In genomic region chr11:60810046-60810965, GRCm38 (mm10) we compare ENCODE assay signal across 8 mouse cellular contexts. TPM values are rescaled to one million over a fixed set of nuclear protein-coding genes. Genes with fewer than 3 reads are reported as not detected.
A peak's percentile ranks its signal among the peaks of the same experiment; 100 is the strongest.
DNase-seq lines count a peak whose midpoint lies in the region; ATAC-seq and TF ChIP-seq lines count a peak whose summit lies in the region.

No protein-coding gene starts in this region.

- H3K4me1 ChIP-seq in megakaryocyte, embryonic 14.5 days: peaks cover 34% of the 10 kb centered on the region
- peaks cover 5% of the 10 kb centered on the region; the same call in 1 of the 2 replicates for H3K4me1 ChIP-seq in embryonic fibroblast, embryonic 13.5 days (ENCODE audit: control insufficient read depth, insufficient read depth, low read length)
- peaks cover 14% of the 10 kb centered on the region for H3K4me1 ChIP-seq in kidney, embryonic 14.5 days (ENCODE audit: control insufficient read depth, insufficient read depth, low read length)
- no peaks in the 10 kb centered on the region for H3K4me1 ChIP-seq in midbrain, postnatal 0 days (ENCODE audit: insufficient read depth, low read length)

- TF ChIP-seq POLR2A in embryonic fibroblast, embryonic 13.5 days (IDR thresholded peaks at IDR 0.05; ENCODE audit: low read depth, low read length): no peak

- H3K9me3 ChIP-seq in megakaryocyte, embryonic 14.5 days: 0 out of 2 replicates have a peak, but pooled peaks cover 5% of the 10 kb centered on the region
- H3K9me3 ChIP-seq in kidney, embryonic 14.5 days (ENCODE audit: control insufficient read depth, low read length): no peaks in the 10 kb centered on the region
- H3K9me3 ChIP-seq in midbrain, postnatal 0 days (ENCODE audit: low read length): no peaks in the 10 kb centered on the region

- WGBS in kidney, embryonic 14.5 days: 9% methylated on average over 14 of the region's 14 CpGs
- WGBS in midbrain, postnatal 0 days: 20% methylated on average over 14 of the region's 14 CpGs

- no peak overlapping the region for H3K27ac ChIP-seq in embryonic fibroblast, embryonic 13.5 days (ENCODE audit: insufficient read depth, low read length)
- H3K27ac ChIP-seq in kidney, embryonic 14.5 days (ENCODE audit: low read depth, low read length): peak overlapping the region; percentile 45; the same call in 1 of the 2 replicates
- H3K27ac ChIP-seq in midbrain, postnatal 0 days (ENCODE audit: low read depth, low read length): no peak overlapping the region

- H3K4me2 ChIP-seq in kidney, embryonic 14.5 days (replicated peaks; ENCODE audit: low read depth, low read length): peak overlapping the region; percentile 56
- H3K4me2 ChIP-seq in midbrain, postnatal 0 days (ENCODE audit: low read depth, low read length, poor library complexity, severe bottlenecking): peak overlapping the region; percentile 81

- peak overlapping the region; percentile 91 for H3K4me3 ChIP-seq in megakaryocyte, embryonic 14.5 days (replicated peaks)
- H3K4me3 ChIP-seq in embryonic fibroblast, embryonic 13.5 days (ENCODE audit: insufficient read depth, low read length): peak overlapping the region; percentile 51
- H3K4me3 ChIP-seq in kidney, embryonic 14.5 days (ENCODE audit: low read length): peak overlapping the region; percentile 39
- peak overlapping the region; percentile 43 for H3K4me3 ChIP-seq in midbrain, postnatal 0 days (ENCODE audit: low read depth, low read length)

- H3K36me3 ChIP-seq in megakaryocyte, embryonic 14.5 days (replicated peaks; ENCODE audit: low read length): peaks cover 6% of the 10 kb centered on the region
- no peaks in the 10 kb centered on the region; the same call in 1 of the 2 replicates for H3K36me3 ChIP-seq in kidney, embryonic 14.5 days (ENCODE audit: control insufficient read depth, insufficient read depth, low read length)
- H3K36me3 ChIP-seq in midbrain, postnatal 0 days (ENCODE audit: insufficient read depth, low read length): no peaks in the 10 kb centered on the region

- peak overlapping the region; percentile 25; the same call in 1 of the 2 replicates for H3K9ac ChIP-seq in kidney, embryonic 14.5 days (ENCODE audit: low read depth, low read length)
- no peak overlapping the region for H3K9ac ChIP-seq in midbrain, postnatal 0 days (replicated peaks; ENCODE audit: low read length, poor library complexity, severe bottlenecking)

- no peak for DNase-seq in midbrain, postnatal 0 days (ENCODE audit: low spot score)
- no peak for DNase-seq in cerebellum, postnatal 36 days
- no peak for DNase-seq in layer of hippocampus, postnatal 10 days (ENCODE audit: low spot score in 2 of 2)
- DNase-seq in frontal cortex, adult 2 months (ENCODE audit: extremely low spot score in 1 of 2, low spot score in 1 of 2): no peak

- no peak for ATAC-seq in megakaryocyte, adult 5-6 weeks (ENCODE audit: poor library complexity, severe bottlenecking)
- ATAC-seq in kidney, embryonic 14.5 days (ENCODE audit: low FRiP score, low TSS enrichment): 0 out of 2 replicates have a peak, but pooled peaks have one; percentile 2
- no peak for ATAC-seq in midbrain, postnatal 0 days (ENCODE audit: low FRiP score)

- H3K27me3 ChIP-seq in megakaryocyte, embryonic 14.5 days (replicated peaks): no peaks in the 10 kb centered on the region
- no peaks in the 10 kb centered on the region for H3K27me3 ChIP-seq in kidney, embryonic 14.5 days (ENCODE audit: control insufficient read depth, insufficient read depth, low read length)
- H3K27me3 ChIP-seq in midbrain, postnatal 0 days (ENCODE audit: insufficient read depth, low read length): no peaks in the 10 kb centered on the region

- no peak for TF ChIP-seq CTCF in embryonic fibroblast, embryonic 13.5 days (IDR thresholded peaks at IDR 0.05; ENCODE audit: borderline replicate concordance, insufficient read depth, low read length)
- TF ChIP-seq CTCF in midbrain, postnatal 0 days (IDR thresholded peaks at IDR 0.05): no peak

RNA-seq across cellular contexts. Expression of gene Shmt1, which starts 1.2 kb away (rescaled TPM):
- 0.75 and 7.4 TPM in 2 replicates for polyA plus RNA-seq in megakaryocyte, embryonic 14.5 days (2012; ENCODE audit: insufficient read depth, low replicate concordance)
- 4.1 and 6.2 TPM in 2 replicates for total RNA-seq in megakaryocyte, adult 5-6 weeks (2015)
- total RNA-seq in megakaryocyte, adult 5-6 weeks (2017): 13.7 and 15.6 TPM in 2 replicates
- 12.9 and 14.9 TPM in 2 replicates for polyA plus RNA-seq in embryonic fibroblast, embryonic 13.5 days (2011; ENCODE audit: insufficient read length, low read depth, missing spikeins)
- 45.3 and 78.4 TPM in 2 replicates for polyA plus RNA-seq in kidney, embryonic 14.5 days (2014; fragmentation: Nextera tagmentation; extraction: Ambion mirVana)
- total RNA-seq in midbrain, postnatal 0 days (2014; rRNA removed): 5.6 and 6.5 TPM in 2 replicates
- 3.1 and 3.7 TPM in 2 replicates for polyA plus RNA-seq in midbrain, postnatal 0 days (2015; fragmentation: Nextera tagmentation; extraction: Ambion mirVana)
- total RNA-seq in layer of hippocampus, postnatal 10 days (2021): 1 to 10 TPM; 3.9 to 7.1 TPM
- polyA plus RNA-seq in frontal cortex, adult 2 months (2012; rRNA removed): 2.0 and 2.2 TPM in 2 replicates

RNA-seq across cellular contexts. Expression of gene Dhrs7b, which starts 20.1 kb away (rescaled TPM):
- polyA plus RNA-seq in megakaryocyte, embryonic 14.5 days (2012; ENCODE audit: insufficient read depth, low replicate concordance): 3.3 TPM in 1 of 2 replicates, not detected in the other
- 11.1 and 16.8 TPM in 2 replicates for total RNA-seq in megakaryocyte, adult 5-6 weeks (2015)
- 12.9 and 15.6 TPM in 2 replicates for total RNA-seq in megakaryocyte, adult 5-6 weeks (2017)
- 19.8 and 21.8 TPM in 2 replicates for polyA plus RNA-seq in embryonic fibroblast, embryonic 13.5 days (2011; ENCODE audit: insufficient read length, low read depth, missing spikeins)
- 34.3 and 35.8 TPM in 2 replicates for polyA plus RNA-seq in kidney, embryonic 14.5 days (2014; fragmentation: Nextera tagmentation; extraction: Ambion mirVana)
- total RNA-seq in midbrain, postnatal 0 days (2014; rRNA removed): 22.3 and 24.3 TPM in 2 replicates
- polyA plus RNA-seq in midbrain, postnatal 0 days (2015; fragmentation: Nextera tagmentation; extraction: Ambion mirVana): 33.2 and 34.5 TPM in 2 replicates
- total RNA-seq in layer of hippocampus, postnatal 10 days (2021): 10 to 100 TPM; 26.1 to 27.4 TPM
- 19.3 and 19.9 TPM in 2 replicates for polyA plus RNA-seq in frontal cortex, adult 2 months (2012; rRNA removed)

RNA-seq across cellular contexts. Expression of gene Smcr8, which starts 33.0 kb away (rescaled TPM):
- polyA plus RNA-seq in megakaryocyte, embryonic 14.5 days (2012; ENCODE audit: insufficient read depth, low replicate concordance): 0.50 TPM in 1 of 2 replicates, not detected in the other
- 27.4 and 32.1 TPM in 2 replicates for total RNA-seq in megakaryocyte, adult 5-6 weeks (2015)
- 16.8 and 18.7 TPM in 2 replicates for total RNA-seq in megakaryocyte, adult 5-6 weeks (2017)
- 21.4 and 22.2 TPM in 2 replicates for polyA plus RNA-seq in embryonic fibroblast, embryonic 13.5 days (2011; ENCODE audit: insufficient read length, low read depth, missing spikeins)
- polyA plus RNA-seq in kidney, embryonic 14.5 days (2014; fragmentation: Nextera tagmentation; extraction: Ambion mirVana): 5.2 and 8.2 TPM in 2 replicates
- 14.2 and 18.1 TPM in 2 replicates for total RNA-seq in midbrain, postnatal 0 days (2014; rRNA removed)
- 3.6 and 4.0 TPM in 2 replicates for polyA plus RNA-seq in midbrain, postnatal 0 days (2015; fragmentation: Nextera tagmentation; extraction: Ambion mirVana)
- total RNA-seq in layer of hippocampus, postnatal 10 days (2021): 10 to 100 TPM; 22.1 to 23.6 TPM
- 10.7 and 12.3 TPM in 2 replicates for polyA plus RNA-seq in frontal cortex, adult 2 months (2012; rRNA removed)

RNA-seq across cellular contexts. Expression of gene Top3a, which starts 33.1 kb away (rescaled TPM):
- 1.9 and 4.7 TPM in 2 replicates for polyA plus RNA-seq in megakaryocyte, embryonic 14.5 days (2012; ENCODE audit: insufficient read depth, low replicate concordance)
- total RNA-seq in megakaryocyte, adult 5-6 weeks (2015): 6.0 and 10.5 TPM in 2 replicates
- total RNA-seq in megakaryocyte, adult 5-6 weeks (2017): 12.6 and 14.8 TPM in 2 replicates
- 9.7 and 11.7 TPM in 2 replicates for polyA plus RNA-seq in embryonic fibroblast, embryonic 13.5 days (2011; ENCODE audit: insufficient read length, low read depth, missing spikeins)
- 13.7 and 21.5 TPM in 2 replicates for polyA plus RNA-seq in kidney, embryonic 14.5 days (2014; fragmentation: Nextera tagmentation; extraction: Ambion mirVana)
- 8.1 and 10.9 TPM in 2 replicates for total RNA-seq in midbrain, postnatal 0 days (2014; rRNA removed)
- polyA plus RNA-seq in midbrain, postnatal 0 days (2015; fragmentation: Nextera tagmentation; extraction: Ambion mirVana): 3.6 and 4.1 TPM in 2 replicates
- total RNA-seq in layer of hippocampus, postnatal 10 days (2021): 1 to 10 TPM; 5.8 to 6.1 TPM
- polyA plus RNA-seq in frontal cortex, adult 2 months (2012; rRNA removed): 6.0 and 6.1 TPM in 2 replicates

Comparison
In these comparisons a context has a peak if more than half of its experiments do, and no peak if none do; other contexts are left out.
1. H3K4me3 ChIP-seq: peak in every context shown above with its lines; median percentile 91 in megakaryocyte, embryonic 14.5 days; 51 in embryonic fibroblast, embryonic 13.5 days; 43 in midbrain, postnatal 0 days; 39 in kidney, embryonic 14.5 days.